Mouse (Mus musculus) erythroblast, embryonic 14.5 days (primary cell): Measurements from ENCODE around the gene Adcy3.

Experiments
- GATA1 ChIP-seq: IDR thresholded peaks from 2 replicates; pipeline ENCODE4 v1.6.1; 2012; ENCODE audit warnings: low read length, inconsistent platforms, mixed read lengths
- TAL1 ChIP-seq: IDR thresholded peaks from 3 replicates; pipeline ENCODE4 v1.6.1; 2012; ENCODE audit warnings: low read length, inconsistent platforms, mixed read lengths

DNA sequence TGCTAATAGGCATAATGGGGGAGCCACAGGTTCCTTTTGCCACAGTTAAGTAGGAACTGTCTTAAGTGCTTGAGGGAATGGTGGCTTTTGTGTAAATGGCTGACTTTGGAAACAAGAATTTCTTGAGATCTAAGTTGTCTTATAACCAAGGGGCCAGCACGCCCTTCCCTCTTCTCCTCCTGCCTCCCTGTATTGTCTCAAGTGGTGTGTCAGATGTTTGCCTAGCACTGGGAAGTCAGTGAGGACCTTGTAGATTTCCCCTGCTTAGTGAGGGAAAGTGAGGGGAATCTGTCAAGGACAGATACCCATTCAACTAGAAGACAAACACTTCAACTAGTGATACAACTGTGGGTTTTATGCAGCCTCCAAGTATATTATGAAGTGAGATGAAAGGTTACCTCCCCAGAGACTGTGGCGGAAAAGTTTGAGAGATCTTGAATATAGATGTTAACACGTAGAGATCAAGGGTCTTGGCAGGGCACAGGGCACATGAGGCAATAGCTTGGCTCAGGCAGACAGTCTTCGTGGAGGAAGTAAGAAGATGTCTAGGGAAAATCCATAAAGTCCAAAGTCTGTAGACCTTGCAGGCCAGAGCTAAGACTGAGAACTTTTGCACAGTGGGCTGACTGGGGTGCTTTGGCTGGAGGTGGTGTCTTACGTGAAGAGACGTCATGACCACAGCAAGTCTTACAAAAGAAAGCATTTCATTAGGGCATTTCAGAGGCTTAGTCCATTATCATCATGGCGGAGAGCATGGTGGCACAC lies 26.1 kb downstream of the Adcy3 start:
- TF ChIP-seq TAL1: no peak
- no peak for TF ChIP-seq GATA1
